Mouse (Mus musculus): Measurements from ENCODE around the gene Slc39a3. TPM values are rescaled to one million over a fixed set of nuclear protein-coding genes. Genes with fewer than 3 reads are reported as not detected.

Slc39a3 gene
- total RNA-seq, 2 experiments from 2014 or later = 5.3 to 5.9 TPM

GRCm38 (mm10) chr10:80987709-80988441, 49.4 kb downstream of the Slc39a3 start:
- peak; percentile 83 for ATAC-seq (replicated peaks; ENCODE audit: poor library complexity, severe bottlenecking)

GRCm38 (mm10) chr10:80986754-80987153, 50.5 kb downstream of the Slc39a3 start:
- no peak for ATAC-seq (replicated peaks; ENCODE audit: poor library complexity, severe bottlenecking)

GRCm38 (mm10) chr10:80985970-80986701, 51.1 kb downstream of the Slc39a3 start:
- ATAC-seq (replicated peaks; ENCODE audit: poor library complexity, severe bottlenecking) = no peak

GRCm38 (mm10) chr10:80985241-80985969, 51.8 kb downstream of the Slc39a3 start:
- ATAC-seq (replicated peaks; ENCODE audit: poor library complexity, severe bottlenecking) = 0 out of 2 replicates have a peak, but pooled peaks have one; percentile 8

GRCm38 (mm10) chr10:80984223-80984622, 53.0 kb downstream of the Slc39a3 start:
- ATAC-seq (replicated peaks; ENCODE audit: poor library complexity, severe bottlenecking) = no peak

- ATAC-seq (replicated peaks; ENCODE audit: poor library complexity, severe bottlenecking) = peak; percentile 43
These were observed 54.8 kb downstream of the Slc39a3 start for GRCm38 (mm10) chr10:80982381-80982780.

GRCm38 (mm10) chr10:80981564-80982112, 55.6 kb downstream of the Slc39a3 start:
- ATAC-seq (replicated peaks; ENCODE audit: poor library complexity, severe bottlenecking) = peak; percentile 87

Other genes starting within 250 kb of the Slc39a3 start
- gene Sf3a2, start 239.2 kb downstream of the Slc39a3 start, total RNA-seq (2014; fragmentation: Nextera tagmentation) = 88.0 and 106 TPM in 2 replicates
- gene Sf3a2, start 239.2 kb downstream of the Slc39a3 start, total RNA-seq (2017) = 13.8 and 18.3 TPM in 2 replicates
- gene Plekhj1, start 238.8 kb downstream of the Slc39a3 start, total RNA-seq (2014; fragmentation: Nextera tagmentation) = 99.1 and 108 TPM in 2 replicates
- 33.0 and 33.7 TPM in 2 replicates for gene Plekhj1, start 238.8 kb downstream of the Slc39a3 start, total RNA-seq (2017)
- not detected in 2 replicates for gene Amh, start 232.2 kb downstream of the Slc39a3 start, total RNA-seq (2014; fragmentation: Nextera tagmentation)
- gene Amh, start 232.2 kb downstream of the Slc39a3 start, total RNA-seq (2017) = 0.15 TPM in 1 of 2 replicates, not detected in the other
- gene Jsrp1, start 223.9 kb downstream of the Slc39a3 start, total RNA-seq (2014; fragmentation: Nextera tagmentation) = not detected in 2 replicates
- gene Jsrp1, start 223.9 kb downstream of the Slc39a3 start, total RNA-seq (2017) = not detected in 2 replicates
- 1,332 and 1,363 TPM in 2 replicates for gene Oaz1, start 210.8 kb downstream of the Slc39a3 start, total RNA-seq (2014; fragmentation: Nextera tagmentation)
- gene Oaz1, start 210.8 kb downstream of the Slc39a3 start, total RNA-seq (2017) = 324 and 374 TPM in 2 replicates
- gene Lingo3, start 193.4 kb downstream of the Slc39a3 start, total RNA-seq (2014; fragmentation: Nextera tagmentation) = 0.21 TPM in 1 of 2 replicates, not detected in the other
- 0.15 TPM in 1 of 2 replicates, not detected in the other for gene Lingo3, start 193.4 kb downstream of the Slc39a3 start, total RNA-seq (2017)
- gene Lsm7, start 182.2 kb downstream of the Slc39a3 start, total RNA-seq (2014; fragmentation: Nextera tagmentation) = 207 and 210 TPM in 2 replicates
- 378 and 439 TPM in 2 replicates for gene Lsm7, start 182.2 kb downstream of the Slc39a3 start, total RNA-seq (2017)
- gene Sppl2b, start 182.2 kb downstream of the Slc39a3 start, total RNA-seq (2014; fragmentation: Nextera tagmentation) = 15.2 and 20.9 TPM in 2 replicates
- 12.2 and 14.1 TPM in 2 replicates for gene Sppl2b, start 182.2 kb downstream of the Slc39a3 start, total RNA-seq (2017)
- not detected in 2 replicates for gene Tmprss9, start 165.6 kb downstream of the Slc39a3 start, total RNA-seq (2014; fragmentation: Nextera tagmentation)
- not detected in 2 replicates for gene Tmprss9, start 165.6 kb downstream of the Slc39a3 start, total RNA-seq (2017)
- gene Timm13, start 136.5 kb downstream of the Slc39a3 start, total RNA-seq (2014; fragmentation: Nextera tagmentation) = 145 and 158 TPM in 2 replicates
- gene Timm13, start 136.5 kb downstream of the Slc39a3 start, total RNA-seq (2017) = 38.2 and 50.4 TPM in 2 replicates
- gene Lmnb2, start 119.2 kb downstream of the Slc39a3 start, total RNA-seq (2014; fragmentation: Nextera tagmentation) = 24.9 and 35.1 TPM in 2 replicates
- gene Lmnb2, start 119.2 kb downstream of the Slc39a3 start, total RNA-seq (2017) = 56.2 and 62.8 TPM in 2 replicates
- 20.1 and 21.5 TPM in 2 replicates for gene Gadd45b, start 107.4 kb downstream of the Slc39a3 start, total RNA-seq (2014; fragmentation: Nextera tagmentation)
- gene Gadd45b, start 107.4 kb downstream of the Slc39a3 start, total RNA-seq (2017) = 25.6 and 27.6 TPM in 2 replicates
- gene Gng7, start 22.5 kb downstream of the Slc39a3 start, total RNA-seq (2014; fragmentation: Nextera tagmentation) = 0.30 and 1.5 TPM in 2 replicates
- 0.09 and 0.46 TPM in 2 replicates for gene Gng7, start 22.5 kb downstream of the Slc39a3 start, total RNA-seq (2017)
- not detected in 2 replicates for gene Diras1, start 11.8 kb downstream of the Slc39a3 start, total RNA-seq (2014; fragmentation: Nextera tagmentation)
- gene Diras1, start 11.8 kb downstream of the Slc39a3 start, total RNA-seq (2017) = not detected in 2 replicates
- gene Sgta, start 22.8 kb upstream of the Slc39a3 start, total RNA-seq (2014; fragmentation: Nextera tagmentation) = 33.8 and 47.9 TPM in 2 replicates
- gene Sgta, start 22.8 kb upstream of the Slc39a3 start, total RNA-seq (2017) = 37.5 and 41.7 TPM in 2 replicates
- 23.3 and 24.4 TPM in 2 replicates for gene Thop1, start 32.6 kb upstream of the Slc39a3 start, total RNA-seq (2014; fragmentation: Nextera tagmentation)
- gene Thop1, start 32.6 kb upstream of the Slc39a3 start, total RNA-seq (2017) = 24.7 and 26.3 TPM in 2 replicates
- gene Creb3l3, start 61.4 kb upstream of the Slc39a3 start, total RNA-seq (2014; fragmentation: Nextera tagmentation) = 0.43 TPM in 1 of 2 replicates, not detected in the other
- 0.86 and 1.3 TPM in 2 replicates for gene Creb3l3, start 61.4 kb upstream of the Slc39a3 start, total RNA-seq (2017)
- 35.0 and 72.7 TPM in 2 replicates for gene Map2k2, start 68.5 kb upstream of the Slc39a3 start, total RNA-seq (2014; fragmentation: Nextera tagmentation)
- 46.7 and 50.8 TPM in 2 replicates for gene Map2k2, start 68.5 kb upstream of the Slc39a3 start, total RNA-seq (2017)
- 16.1 and 20.6 TPM in 2 replicates for gene Zbtb7a, start 97.8 kb upstream of the Slc39a3 start, total RNA-seq (2014; fragmentation: Nextera tagmentation)
- gene Zbtb7a, start 97.8 kb upstream of the Slc39a3 start, total RNA-seq (2017) = 7.1 and 8.0 TPM in 2 replicates
- 6.3 and 22.9 TPM in 2 replicates for gene Pias4, start 130.5 kb upstream of the Slc39a3 start, total RNA-seq (2014; fragmentation: Nextera tagmentation)
- 7.8 and 8.1 TPM in 2 replicates for gene Pias4, start 130.5 kb upstream of the Slc39a3 start, total RNA-seq (2017)
- gene Eef2, start 139.2 kb upstream of the Slc39a3 start, total RNA-seq (2014; fragmentation: Nextera tagmentation) = 843 and 1,029 TPM in 2 replicates
- 1,504 and 1,576 TPM in 2 replicates for gene Eef2, start 139.2 kb upstream of the Slc39a3 start, total RNA-seq (2017)
- gene Dapk3, start 145.6 kb upstream of the Slc39a3 start, total RNA-seq (2014; fragmentation: Nextera tagmentation) = 25.7 and 40.8 TPM in 2 replicates
- 20.5 and 33.0 TPM in 2 replicates for gene Dapk3, start 145.6 kb upstream of the Slc39a3 start, total RNA-seq (2017)
- gene 4930442H23Rik, start 146.4 kb upstream of the Slc39a3 start, total RNA-seq (2014; fragmentation: Nextera tagmentation) = not detected in 2 replicates
- gene 4930442H23Rik, start 146.4 kb upstream of the Slc39a3 start, total RNA-seq (2017) = not detected in 2 replicates
- gene Nmrk2, start 164.6 kb upstream of the Slc39a3 start, total RNA-seq (2014; fragmentation: Nextera tagmentation) = not detected in 2 replicates
- not detected in 2 replicates for gene Nmrk2, start 164.6 kb upstream of the Slc39a3 start, total RNA-seq (2017)
- not detected in 2 replicates for gene Atcay, start 193.4 kb upstream of the Slc39a3 start, total RNA-seq (2014; fragmentation: Nextera tagmentation)
- not detected in 2 replicates for gene Atcay, start 193.4 kb upstream of the Slc39a3 start, total RNA-seq (2017)
- gene Zfr2, start 195.7 kb upstream of the Slc39a3 start, total RNA-seq (2014; fragmentation: Nextera tagmentation) = not detected in 2 replicates
- 0.13 TPM in 1 of 2 replicates, not detected in the other for gene Zfr2, start 195.7 kb upstream of the Slc39a3 start, total RNA-seq (2017)
- 16.8 and 35.6 TPM in 2 replicates for gene Matk, start 215.5 kb upstream of the Slc39a3 start, total RNA-seq (2014; fragmentation: Nextera tagmentation)
- gene Matk, start 215.5 kb upstream of the Slc39a3 start, total RNA-seq (2017) = 39.1 and 43.9 TPM in 2 replicates
- 94.0 and 105 TPM in 2 replicates for gene Mrpl54, start 229.5 kb upstream of the Slc39a3 start, total RNA-seq (2014; fragmentation: Nextera tagmentation)
- 161 and 185 TPM in 2 replicates for gene Mrpl54, start 229.5 kb upstream of the Slc39a3 start, total RNA-seq (2017)
- gene Apba3, start 229.5 kb upstream of the Slc39a3 start, total RNA-seq (2014; fragmentation: Nextera tagmentation) = 19.7 and 29.1 TPM in 2 replicates
- gene Apba3, start 229.5 kb upstream of the Slc39a3 start, total RNA-seq (2017) = 14.2 and 19.9 TPM in 2 replicates